23 mouse cellular contexts compared by ENCODE assay signal in the genomic region with DNA sequence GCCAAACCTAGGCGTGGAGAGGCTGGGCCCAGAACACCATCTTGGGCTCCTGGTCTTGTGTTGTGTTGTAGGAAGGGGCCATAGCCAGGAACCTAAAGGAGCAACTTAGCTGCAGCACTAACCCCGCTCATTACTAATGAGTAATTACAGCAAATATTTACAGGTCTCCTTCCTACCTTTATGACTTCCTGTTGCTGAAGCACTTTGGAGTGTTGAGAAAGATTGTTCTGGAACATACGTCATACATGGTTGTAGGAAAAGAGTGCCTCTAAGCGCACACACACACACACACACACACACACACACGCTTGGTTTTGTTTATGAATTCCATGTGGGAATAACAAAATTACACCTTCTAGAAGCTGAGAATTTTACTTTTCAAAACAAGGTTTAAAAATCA. TPM values are rescaled to one million over a fixed set of nuclear protein-coding genes. Genes with fewer than 3 reads are reported as not detected.
DNase-seq lines count a peak whose midpoint lies in the region; ATAC-seq and TF ChIP-seq lines count a peak whose summit lies in the region.
"Had no signal": no experiment of that assay in that cellular context is flagged by ENCODE, and none has a peak within 500 bp of the region (broad histone marks: within the 10 kb centered on the region; RNA-seq: fewer than 3 reads in every experiment).

No protein-coding gene starts in this region.

- no peak for DNase-seq in gastrocnemius, adult 2 months
- no peak for DNase-seq in gastrocnemius, postnatal 25 days
- no peak for DNase-seq in liver, embryonic 11.5 days (ENCODE audit: low spot score)
- no peak for DNase-seq in frontal cortex, postnatal 10 days (ENCODE audit: low spot score in 2 of 2)
- DNase-seq: adrenal gland, adult 8-10 months; adrenal gland, postnatal 36 days; B cell, adult 2 months; cerebellum, adult 11-12 months; cerebellum, adult 9-11 months; cerebellum, postnatal 36 days; heart, postnatal 14 days had no signal

- 0 out of 2 replicates have a peak, but pooled peaks have one; percentile 2 for ATAC-seq in liver, embryonic 15.5 days (ENCODE audit: insufficient read depth)
- no peak for ATAC-seq in liver, embryonic 11.5 days (replicated peaks; ENCODE audit: low FRiP score)
- ATAC-seq in limb, embryonic 12.5 days (ENCODE audit: insufficient number of reproducible peaks, insufficient read depth, low FRiP score, low TSS enrichment, low read depth) = 0 out of 2 replicates have a peak, but pooled peaks have one; percentile 22
- ATAC-seq: CD4-positive, CD25-positive, alpha-beta regulatory T cell, adult 4 months; forebrain, embryonic 16.5 days had no signal

- intact Hi-C loops in gastrocnemius, adult 2 months (cut with DNase I) = no loop called here

- H3K4me2 ChIP-seq in liver, embryonic 15.5 days = no peak overlapping the region
- no peak overlapping the region for H3K4me2 ChIP-seq in liver, embryonic 11.5 days
- H3K4me2 ChIP-seq in limb, embryonic 12.5 days = no peak overlapping the region
- H3K4me2 ChIP-seq: embryonic facial prominence, embryonic 13.5 days; forebrain, embryonic 12.5 days; heart, embryonic 11.5 days; hindbrain, embryonic 13.5 days had no signal

- no peaks in the 10 kb centered on the region for H3K9me3 ChIP-seq in liver, embryonic 15.5 days (replicated peaks)
- H3K9me3 ChIP-seq in liver, embryonic 11.5 days (ENCODE audit: control insufficient read depth, low read length) = no peaks in the 10 kb centered on the region
- no peaks in the 10 kb centered on the region for H3K9me3 ChIP-seq in limb, embryonic 12.5 days
- H3K9me3 ChIP-seq: embryonic facial prominence, embryonic 13.5 days; forebrain, embryonic 12.5 days; heart, embryonic 15.5 days; hindbrain, embryonic 13.5 days had no signal

- no peak overlapping the region for H3K9ac ChIP-seq in liver, embryonic 15.5 days
- H3K9ac ChIP-seq in liver, embryonic 11.5 days (ENCODE audit: low read depth, low read length) = no peak overlapping the region
- no peak overlapping the region for H3K9ac ChIP-seq in limb, embryonic 12.5 days (replicated peaks)
- H3K9ac ChIP-seq: embryonic facial prominence, embryonic 13.5 days; forebrain, embryonic 12.5 days; heart, embryonic 15.5 days; hindbrain, embryonic 13.5 days had no signal

- TF ChIP-seq CTCF in gastrocnemius, adult 2 months (IDR thresholded peaks at IDR 0.05) = no peak

- peak overlapping the region; percentile 91 for H3K27ac ChIP-seq in gastrocnemius, adult 2 months
- no peak overlapping the region for H3K27ac ChIP-seq in liver, embryonic 15.5 days (replicated peaks)
- no peak overlapping the region for H3K27ac ChIP-seq in liver, embryonic 11.5 days (ENCODE audit: low read depth, low read length)
- peak overlapping the region; percentile 49 for H3K27ac ChIP-seq in brown adipose tissue, adult 24 weeks (replicated peaks; ENCODE audit: low read depth, low read length)
- 0 out of 2 replicates have a peak overlapping the region, but pooled peaks have one; percentile 18 for H3K27ac ChIP-seq in limb, embryonic 12.5 days
- H3K27ac ChIP-seq: embryonic facial prominence, embryonic 13.5 days; forebrain, embryonic 12.5 days; hindbrain, embryonic 13.5 days had no signal

- peaks cover 22% of the 10 kb centered on the region; the same call in 1 of the 2 replicates for H3K4me1 ChIP-seq in liver, embryonic 15.5 days (replicated peaks)
- no peaks in the 10 kb centered on the region for H3K4me1 ChIP-seq in liver, embryonic 11.5 days (replicated peaks; ENCODE audit: control insufficient read depth, insufficient read depth, low read length)
- H3K4me1 ChIP-seq in brown adipose tissue, adult 24 weeks (ENCODE audit: control insufficient read depth, insufficient read depth, insufficient read length, low read length) = peaks cover 59% of the 10 kb centered on the region
- peaks cover 26% of the 10 kb centered on the region for H3K4me1 ChIP-seq in limb, embryonic 12.5 days (replicated peaks)
- H3K4me1 ChIP-seq: forebrain, embryonic 12.5 days; hindbrain, embryonic 13.5 days had no signal

- peak overlapping the region; percentile 29; the same call in 1 of the 2 replicates for H3K4me3 ChIP-seq in gastrocnemius, adult 2 months
- no peak overlapping the region for H3K4me3 ChIP-seq in liver, embryonic 15.5 days (replicated peaks)
- no peak overlapping the region for H3K4me3 ChIP-seq in liver, embryonic 11.5 days (ENCODE audit: low read depth, low read length)
- no peak overlapping the region for H3K4me3 ChIP-seq in brown adipose tissue, adult 24 weeks (ENCODE audit: insufficient read depth, low read depth, low read length)
- no peak overlapping the region for H3K4me3 ChIP-seq in limb, embryonic 12.5 days (replicated peaks)
- H3K4me3 ChIP-seq: embryonic facial prominence, embryonic 13.5 days; forebrain, embryonic 12.5 days; heart, embryonic 15.5 days; hindbrain, embryonic 13.5 days had no signal

- H3K27me3 ChIP-seq in liver, embryonic 15.5 days = peaks cover 10% of the 10 kb centered on the region; the same call in 1 of the 2 replicates
- 0 out of 2 replicates have a peak, but pooled peaks cover 3% of the 10 kb centered on the region for H3K27me3 ChIP-seq in liver, embryonic 11.5 days (replicated peaks; ENCODE audit: control insufficient read depth, insufficient read depth, low read length)
- peaks cover 10% of the 10 kb centered on the region for H3K27me3 ChIP-seq in limb, embryonic 12.5 days

- 63% methylated on average over 5 of the region's 5 CpGs for WGBS in liver, embryonic 15.5 days (ENCODE audit: insufficient replicate concordance)
- WGBS in liver, embryonic 11.5 days = 81% methylated on average over 5 of the region's 5 CpGs
- 37% methylated on average over 5 of the region's 5 CpGs for WGBS in limb, embryonic 12.5 days

- no peaks in the 10 kb centered on the region for H3K36me3 ChIP-seq in liver, embryonic 15.5 days (replicated peaks)
- H3K36me3 ChIP-seq in liver, embryonic 11.5 days (ENCODE audit: control insufficient read depth, insufficient read depth, low read length) = no peaks in the 10 kb centered on the region
- no peaks in the 10 kb centered on the region for H3K36me3 ChIP-seq in limb, embryonic 12.5 days
- H3K36me3 ChIP-seq: embryonic facial prominence, embryonic 13.5 days; forebrain, embryonic 12.5 days; G1E; heart, embryonic 15.5 days; hindbrain, embryonic 13.5 days had no signal

RNA-seq across cellular contexts. Expression of a gene that starts 8.4 kb away (rescaled TPM):
- 100 to 1,000 TPM in 1 of 2 experiments, 10 to 100 TPM in 1; 96.6 to 127 TPM for total RNA-seq in gastrocnemius, adult 2 months (2021)
- total RNA-seq in gastrocnemius, postnatal 25 days (2021) = 100 to 1,000 TPM in 1 of 2 experiments, 10 to 100 TPM in 1; 91.3 to 110 TPM
- 2.6 and 2.8 TPM in 2 replicates for polyA plus RNA-seq in liver, embryonic 15.5 days (2015; fragmentation: Nextera tagmentation; extraction: Ambion mirVana)
- polyA plus RNA-seq in liver, embryonic 11.5 days (2014; fragmentation: Nextera tagmentation; extraction: Ambion mirVana) = 7.3 and 8.1 TPM in 2 replicates
- 196 and 238 TPM in 2 replicates for polyA plus RNA-seq in brown adipose tissue, adult 24 weeks (2012; ENCODE audit: insufficient read depth, insufficient read length, missing spikeins)
- 2.1 and 2.4 TPM in 2 replicates for polyA plus RNA-seq in limb, embryonic 12.5 days (2016; fragmentation: Nextera tagmentation; extraction: Ambion mirVana)
- total RNA-seq: hematopoietic stem cell, adult 5-6 weeks had no signal
- polyA plus RNA-seq: G1E had no signal

Comparison
In these comparisons a context has a peak if more than half of its experiments do, and no peak if none do; other contexts are left out.
1. H3K27ac ChIP-seq: peak in gastrocnemius, adult 2 months (single experiment), brown adipose tissue, adult 24 weeks (single experiment) and limb, embryonic 12.5 days (single experiment); none in liver, embryonic 15.5 days (single experiment) and liver, embryonic 11.5 days (single experiment).
2. RNA of a gene that starts 8.4 kb away (polyA plus RNA-seq): 196 to 238 TPM in brown adipose tissue, adult 24 weeks; 7.3 to 8.1 TPM in liver, embryonic 11.5 days, 2.6 to 2.8 TPM in liver, embryonic 15.5 days and 2.1 to 2.4 TPM in limb, embryonic 12.5 days; every median in the first group is over 10 times any median in the second.